Mouse (Mus musculus) MEL (cell line): ENCODE data around the gene Mrpl43. TPM values are rescaled to one million over a fixed set of nuclear protein-coding genes. Genes with fewer than 3 reads are reported as not detected.
A peak's percentile ranks its signal among the peaks of the same experiment; 100 is the strongest.

Experiments used
- DNase-seq: peaks from one replicate; pipeline ENCODE4 v3.0.0; 2011; ENCODE audit warnings: low read depth, low spot score
- H3K27ac ChIP-seq: 2 replicates; pipeline ENCODE4 v1.5.1; 2012; ENCODE audit warnings: low read depth, mild to moderate bottlenecking, control low read depth, low read length, moderate library complexity; ENCODE audit not compliant: control insufficient read depth
- H3K27me3 ChIP-seq, 2 experiments: fragments of 150-350 bp in 1 of 2; sonication (generic) in 1 of 2; 2 replicates each; pipeline ENCODE4 v1.6.1; 2012; ENCODE audit warnings: low read length in 2 of 2, mild to moderate bottlenecking in 2 of 2, improper control_type of control experiment in 1 of 2, moderate library complexity in 1 of 2; ENCODE audit not compliant: insufficient read depth in 2 of 2, control insufficient read depth in 1 of 2
- H3K36me3 ChIP-seq, 2 experiments: 2 replicates each; pipeline ENCODE4 v1.6.1; 2012 to 2014; ENCODE audit warnings: low read length in 2 of 2, improper control_type of control experiment in 1 of 2, inconsistent platforms in 1 of 2, mild to moderate bottlenecking in 1 of 2; ENCODE audit not compliant: insufficient read depth in 2 of 2, control insufficient read depth in 1 of 2
- H3K4me1 ChIP-seq, 2 experiments: fragments of 150-350 bp in 1 of 2; sonication (generic) in 1 of 2; 2 replicates each; pipeline ENCODE4 v1.6.1; 2012; ENCODE audit warnings: low read length in 2 of 2, improper control_type of control experiment in 1 of 2, mild to moderate bottlenecking in 1 of 2; ENCODE audit not compliant: insufficient read depth in 2 of 2, control insufficient read depth in 1 of 2
- H3K4me3 ChIP-seq, 2 experiments: fragments of 150-350 bp in 1 of 2; sonication (generic) in 1 of 2; 2 replicates each; pipeline ENCODE4 v1.5.1; 2012; ENCODE audit warnings: low read depth in 2 of 2, low read length in 2 of 2, mild to moderate bottlenecking in 2 of 2, moderate library complexity in 2 of 2, control low read depth in 1 of 2, improper control_type of control experiment in 1 of 2; ENCODE audit not compliant: control insufficient read depth in 1 of 2, insufficient read depth in 1 of 2
- H3K79me2 ChIP-seq: 2 replicates; pipeline ENCODE4 v1.6.1; 2012; ENCODE audit warnings: mild to moderate bottlenecking, low read length, moderate library complexity; ENCODE audit not compliant: control insufficient read depth, poor library complexity, insufficient read depth
- H3K9ac ChIP-seq: 2 replicates; pipeline ENCODE4 v1.6.1; 2012; ENCODE audit warnings: low read depth, mild to moderate bottlenecking, control low read depth, low read length, moderate library complexity; ENCODE audit not compliant: control insufficient read depth, poor library complexity, severe bottlenecking
- H3K9me3 ChIP-seq: fragments of 150-350 bp; sonication (generic); replicated peaks from 2 replicates; pipeline ENCODE4 v1.6.1; 2012; ENCODE audit warnings: mild to moderate bottlenecking, low read length, improper control_type of control experiment, moderate library complexity; ENCODE audit not compliant: insufficient read depth
- BHLHE40 ChIP-seq: IDR thresholded peaks from 2 replicates; pipeline ENCODE4 v1.6.1; 2012; ENCODE audit warnings: low read depth, mild to moderate bottlenecking, inconsistent platforms, low read length, improper control_type of control experiment, borderline replicate concordance
- CTCF ChIP-seq, 3 experiments: IDR thresholded peaks in 2 of 3; conservative IDR thresholded peaks in 1 of 3; 2 replicates each; pipeline ENCODE4 v1.5.1; 2011 to 2012; ENCODE audit warnings: low read length in 3 of 3, low read depth in 2 of 3, mild to moderate bottlenecking in 2 of 3, improper control_type of control experiment in 1 of 3, inconsistent platforms in 1 of 3, mixed read lengths in 1 of 3, moderate library complexity in 1 of 3; ENCODE audit not compliant: control insufficient read depth in 1 of 3, insufficient read depth in 1 of 3, poor library complexity in 1 of 3, severe bottlenecking in 1 of 3
- HCFC1 ChIP-seq: IDR thresholded peaks from 2 replicates; pipeline ENCODE4 v1.6.1; 2012; ENCODE audit warnings: low read depth, mild to moderate bottlenecking, inconsistent platforms, low read length, improper control_type of control experiment, moderate library complexity
- MAX ChIP-seq: IDR thresholded peaks from 2 replicates; pipeline ENCODE4 v1.6.1; 2011; ENCODE audit warnings: low read length, improper control_type of control experiment
- MXI1 ChIP-seq: IDR thresholded peaks from 2 replicates; pipeline ENCODE4 v1.6.1; 2011; ENCODE audit warnings: mild to moderate bottlenecking, low read depth, low read length, improper control_type of control experiment
- NELFE ChIP-seq: IDR thresholded peaks from 2 replicates; pipeline ENCODE4 v1.6.1; 2011; ENCODE audit warnings: low read depth, low read length, improper control_type of control experiment
- POLR2AphosphoS2 ChIP-seq: IDR thresholded peaks from 2 replicates; pipeline ENCODE4 v1.6.1; 2011; ENCODE audit warnings: low read length, improper control_type of control experiment
- RAD21 ChIP-seq: IDR thresholded peaks from 2 replicates; pipeline ENCODE4 v1.6.1; 2011; ENCODE audit warnings: mild to moderate bottlenecking, low read depth, low read length, improper control_type of control experiment
- USF1 ChIP-seq: IDR thresholded peaks from 2 replicates; pipeline ENCODE4 v1.6.1; 2014; ENCODE audit warnings: low read depth, mild to moderate bottlenecking, inconsistent platforms, low read length, improper control_type of control experiment, moderate library complexity
- polyA plus RNA-seq, 2 experiments: library from polyadenylated mRNA; stranded (reverse) in 1 of 2; unstranded in 1 of 2; fragments of >175 nt in 1 of 2; fragments of >200 nt in 1 of 2; gene quantifications; 2 replicates each; pipeline versions ENCODE4 v1.2.1 to v1.2.4; 2012; ENCODE audit warnings: low replicate concordance in 2 of 2, low read depth in 1 of 2; ENCODE audit not compliant: insufficient read length in 2 of 2, insufficient read depth in 1 of 2, missing spikeins in 1 of 2
- total RNA-seq: library from RNA; depleted of rRNA; stranded (reverse); fragments of 300-350 nt; gene quantifications from 2 replicates; pipeline ENCODE4 v1.2.3, GENCODE M21; 2012

Mrpl43 gene
- total and polyA plus RNA-seq, 3 experiments: 136 to 145 TPM; not detected in 1

- Histone ChIP-seq H3K9ac (no peak overlapping the region), H3K27me3 (no peaks in the 10 kb centered on the region), H3K4me3 (no peak overlapping the region), H3K36me3 (peaks cover 4% of the 10 kb centered on the region in 2 experiments; a peak in 2 of 4 replicates)
- DNase-seq: no peak
- TF ChIP-seq MAX (no peak), BHLHE40 (no peak), RAD21 (no peak), HCFC1 (no peak), CTCF (IDR thresholded peaks at IDR 0.05 in 2 of 3, conservative IDR thresholded peaks at IDR 0.05 in 1 of 3; ENCODE audit: control insufficient read depth in 1 of 3, insufficient read depth in 1 of 3, low read depth in 2 of 3, low read length in 3 of 3, poor library complexity in 1 of 3, severe bottlenecking in 1 of 3) (no peak)
- TF ChIP-seq, all 39 proteins: peak for 0
- no peaks in the 10 kb centered on the region for H3K79me2 ChIP-seq
- no peaks in the 10 kb centered on the region for H3K9me3 ChIP-seq
- peaks cover 3 to 8% of the 10 kb centered on the region in 2 experiments; a peak in 2 of 4 replicates for H3K4me1 ChIP-seq
- no peak overlapping the region for H3K27ac ChIP-seq
These were observed 19.2 kb downstream of the Mrpl43 start for GRCm38 (mm10) chr19:44987004-44987403.

DNA sequence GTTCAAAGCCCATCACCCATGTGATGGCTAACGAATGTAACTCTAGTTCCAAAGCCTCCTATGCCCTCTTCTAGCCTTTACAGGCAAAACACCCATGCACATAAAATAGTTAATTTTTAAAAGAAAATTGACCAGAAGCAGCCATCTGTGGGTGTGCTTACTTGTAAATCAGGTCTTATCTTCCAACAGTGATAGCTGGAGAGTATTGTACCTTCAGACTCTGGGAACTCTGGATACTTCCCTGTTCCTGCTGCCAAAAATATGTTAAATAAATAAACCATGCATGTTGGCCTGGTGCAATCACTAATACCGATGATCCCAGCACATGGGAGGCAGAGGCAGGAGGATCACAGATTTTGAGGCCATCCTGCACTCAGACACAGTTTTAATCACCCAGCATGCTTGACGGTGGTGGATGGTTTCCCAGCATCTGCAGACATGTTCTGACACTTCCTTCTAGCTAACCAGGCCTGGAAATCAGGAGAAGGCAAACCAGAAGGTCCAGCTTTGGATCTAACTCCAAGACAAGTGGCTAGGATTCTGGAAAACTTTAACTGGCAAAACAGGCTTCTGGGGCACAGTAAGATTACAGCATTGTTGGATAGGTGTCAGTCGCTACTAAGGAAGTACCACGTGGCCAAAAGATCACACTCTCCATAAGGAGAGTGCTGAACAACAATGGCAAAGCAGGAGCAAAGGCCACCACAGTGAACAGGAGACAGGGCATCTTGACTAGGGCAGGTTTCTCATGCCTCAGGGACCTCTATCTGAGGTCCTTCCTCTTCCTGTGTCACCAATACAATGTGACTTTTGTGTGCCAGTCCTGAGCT, 20.9 kb downstream of the Mrpl43 start:
- no peak for DNase-seq
- H3K27me3 ChIP-seq: no peaks in the 10 kb centered on the region
- H3K9ac ChIP-seq: no peak overlapping the region
- H3K9me3 ChIP-seq: no peaks in the 10 kb centered on the region
- TF ChIP-seq MXI1 (no peak), USF1 (peak; percentile 31; the same call in 1 of the 2 replicates)
- H3K79me2 ChIP-seq: no peaks in the 10 kb centered on the region
- peaks cover 4% of the 10 kb centered on the region in 2 experiments; a peak in 3 of 4 replicates for H3K36me3 ChIP-seq
- no peak overlapping the region for H3K27ac ChIP-seq
- peaks cover 3 to 8% of the 10 kb centered on the region in 2 experiments; a peak in 2 of 4 replicates for H3K4me1 ChIP-seq
- no peak overlapping the region for H3K4me3 ChIP-seq

DNA sequence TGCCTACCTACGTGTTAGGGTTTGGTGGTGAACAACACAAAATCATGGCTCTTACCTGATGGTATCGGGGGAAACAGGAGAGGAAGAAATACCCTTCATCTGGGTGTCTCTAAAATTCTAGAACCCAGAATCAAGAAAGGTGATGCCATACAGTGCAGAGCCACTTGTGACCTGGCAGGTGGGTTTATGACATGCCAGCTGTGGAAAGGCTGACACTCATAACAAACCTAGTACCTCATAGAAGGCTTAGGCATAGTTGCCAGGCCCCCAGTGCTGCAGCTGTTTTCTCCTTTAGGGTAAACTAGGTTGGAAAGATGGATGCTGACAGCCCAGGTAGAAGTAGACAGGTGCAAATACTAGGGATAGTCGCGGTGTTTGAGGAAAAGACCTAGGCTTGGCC, 21.8 kb downstream of the Mrpl43 start:
- Histone ChIP-seq H3K9me3 (no peaks in the 10 kb centered on the region), H3K27me3 (no peaks in the 10 kb centered on the region), H3K79me2 (no peaks in the 10 kb centered on the region), H3K27ac (no peak overlapping the region), H3K36me3 (peaks cover 4 to 11% of the 10 kb centered on the region in 2 experiments; a peak in 3 of 4 replicates), H3K4me1 (peaks cover 3 to 8% of the 10 kb centered on the region in 2 experiments; a peak in 2 of 4 replicates), H3K9ac (no peak overlapping the region), H3K4me3 (no peak overlapping the region)
- TF ChIP-seq POLR2AphosphoS2: peak; percentile 75
- no peak for TF ChIP-seq NELFE
- DNase-seq: no peak
